Mouse (Mus musculus): ENCODE measurements at regions not wholly inside any gene's neighbourhood (a gene's known extent, or its start where the extent isn't known, plus 50 kb on each side); places are given as distances from the start of the nearest gene placed in this dataset.
"Not testable (repeated sequence)": the region's sequence is repeated elsewhere in the genome, so short reads cannot be mapped to it uniquely, and the experiment has no call there.

DNA sequence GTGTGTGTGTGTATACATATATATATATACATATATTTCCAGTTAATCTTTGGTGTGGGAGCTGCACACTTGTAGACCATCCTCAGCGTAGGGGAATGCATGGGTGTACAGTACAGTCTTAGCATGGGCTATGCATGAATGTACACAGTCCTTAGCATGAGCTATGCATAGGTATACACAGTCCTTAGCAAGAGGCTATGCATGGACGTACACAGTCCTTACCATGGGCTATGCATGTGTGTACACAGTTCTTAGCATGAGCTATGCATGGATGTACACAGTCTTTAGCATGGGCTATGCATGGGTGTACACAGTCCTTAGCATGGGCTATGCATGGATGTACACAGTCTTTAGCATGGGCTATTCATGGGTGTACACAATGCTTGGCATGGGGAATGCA is 70.5 kb downstream of the Rchy1 start:
- no peak for DNase-seq (ENCODE audit: low spot score in 2 of 2)

DNA sequence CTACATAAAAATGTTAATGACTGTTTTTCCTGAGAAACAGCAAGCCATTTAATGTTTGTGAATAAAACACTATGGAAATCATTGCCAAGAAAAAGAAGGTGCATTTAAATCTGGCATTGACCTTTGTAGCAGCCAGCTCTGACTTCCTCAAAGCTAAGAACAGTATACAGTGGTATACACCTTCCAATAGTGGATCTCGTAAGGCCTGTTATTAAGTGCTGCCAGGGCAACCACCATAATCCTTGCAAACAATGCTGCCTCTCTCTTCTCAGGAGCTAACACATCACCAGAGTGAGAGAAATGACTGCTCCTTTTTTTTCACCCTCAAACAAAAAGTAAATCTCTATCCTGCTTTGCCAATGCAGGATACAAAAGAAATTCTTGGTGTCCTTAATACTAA is 81.1 kb downstream of the Rchy1 start:
- no peak for DNase-seq (ENCODE audit: low spot score in 2 of 2)

DNA sequence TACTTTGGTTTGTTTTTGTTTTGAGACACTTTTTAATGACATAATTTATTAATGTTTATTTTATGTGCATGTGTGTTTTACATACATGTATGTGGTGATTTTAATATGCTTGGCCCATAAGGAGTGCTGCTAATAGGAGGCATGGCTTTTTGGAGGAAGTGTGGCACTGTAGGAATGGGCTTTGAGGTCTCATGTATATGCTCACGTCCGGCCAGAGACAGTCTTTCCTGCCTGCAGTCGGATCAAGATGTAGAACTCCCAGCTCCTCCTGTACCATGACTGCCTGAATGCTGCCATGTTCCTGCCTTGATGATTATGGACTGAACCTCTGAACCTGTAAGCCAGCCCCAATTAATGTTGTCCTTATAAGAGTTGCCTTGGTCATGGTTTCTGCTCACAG is 82.6 kb downstream of the Rchy1 start:
- DNase-seq (ENCODE audit: low spot score in 2 of 2) = no peak

DNA sequence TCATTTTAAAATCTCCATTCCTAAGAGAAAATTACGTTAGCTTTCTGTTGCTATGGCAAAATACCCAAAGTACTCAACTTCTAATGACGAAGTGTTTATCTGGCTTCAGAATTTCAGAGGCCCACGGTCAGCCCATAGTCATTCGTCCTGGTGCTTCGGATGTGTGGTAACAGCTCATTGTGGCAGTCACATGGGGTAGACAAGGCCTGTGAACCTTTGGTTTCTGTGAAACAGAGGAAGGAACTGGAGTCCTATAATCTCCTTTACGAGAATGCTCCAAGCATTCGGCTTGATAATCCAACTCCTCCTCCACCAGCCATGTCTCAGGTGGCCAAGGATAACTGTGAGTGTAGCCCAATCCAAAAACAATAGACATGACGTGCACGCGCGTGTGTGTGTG is 84.2 kb downstream of the Rchy1 start:
- DNase-seq (ENCODE audit: low spot score in 2 of 2) = no peak

DNA sequence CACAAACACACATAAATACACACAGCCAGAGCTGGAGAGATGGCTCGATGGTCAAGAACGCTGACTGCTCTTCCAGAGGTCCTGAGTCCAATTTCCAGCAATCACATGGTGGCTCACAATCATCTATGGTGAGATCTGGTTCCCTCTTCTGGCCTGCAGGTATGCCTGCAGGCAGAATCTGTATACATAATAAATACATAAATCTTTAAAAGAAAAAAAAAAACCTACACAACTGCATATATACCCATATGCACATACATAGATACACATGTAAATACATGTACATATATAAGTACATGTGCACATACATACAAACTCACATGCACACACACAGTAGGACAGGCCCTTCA is 86.2 kb downstream of the Rchy1 start:
- DNase-seq (ENCODE audit: low spot score in 2 of 2) = no peak

DNA sequence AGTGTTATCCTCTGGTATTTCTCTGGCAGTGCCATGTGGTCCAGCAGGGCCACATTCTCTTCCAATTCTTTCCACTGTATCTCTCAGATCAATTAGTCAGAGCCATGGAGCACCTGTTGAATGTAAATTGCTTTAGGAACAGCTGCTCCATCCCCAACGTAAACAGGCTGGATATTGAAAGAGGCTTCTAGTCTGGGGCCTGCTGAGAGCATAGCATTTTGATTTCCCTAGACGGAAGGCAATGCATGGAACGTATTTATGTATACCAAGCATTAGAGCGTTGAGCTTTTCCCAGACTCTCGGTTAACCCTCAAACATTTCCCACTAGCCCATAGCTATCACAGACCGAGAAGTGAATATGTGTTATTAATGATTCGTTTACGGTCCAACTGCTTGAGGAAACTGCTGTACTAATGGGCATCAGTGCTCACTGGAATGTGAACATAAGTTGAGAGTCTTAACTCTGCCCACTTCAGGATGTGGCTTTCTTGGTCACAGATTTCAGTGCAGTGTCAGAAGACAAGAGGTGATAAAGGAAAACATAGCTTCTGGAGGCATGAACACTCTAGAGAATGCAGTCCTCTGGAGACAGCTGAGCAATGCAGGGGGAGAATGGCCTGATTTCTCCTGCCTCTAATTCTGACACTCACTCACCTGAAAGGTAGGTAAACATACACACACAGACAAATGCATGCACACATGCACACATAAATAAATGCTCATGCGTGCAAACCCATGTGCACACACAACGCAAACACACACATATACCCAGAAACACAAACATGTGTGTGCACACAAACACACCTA is 86.8 kb downstream of the Rchy1 start:
- DNase-seq (ENCODE audit: low spot score in 2 of 2) = peak in 1 of 2 experiments; percentile 4

DNA sequence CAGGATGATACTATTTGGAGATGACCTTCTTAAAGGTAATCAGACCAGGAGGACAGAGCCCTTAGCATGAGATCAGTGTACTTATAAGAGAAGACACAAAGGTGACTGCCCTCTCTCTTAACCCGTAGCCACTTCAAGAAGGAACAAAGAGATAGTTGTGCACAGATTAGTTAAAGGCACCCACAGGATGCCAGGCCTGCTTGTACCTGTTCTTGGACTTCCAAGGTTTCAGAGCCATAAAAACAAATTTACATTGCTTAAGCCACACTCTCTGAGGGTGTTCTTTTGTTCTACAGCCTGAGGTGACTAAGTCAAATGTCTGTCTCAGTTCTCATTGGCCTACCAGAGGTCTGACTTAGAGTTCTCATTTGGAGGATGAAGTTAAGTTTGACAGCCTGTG is 90.1 kb downstream of the Rchy1 start:
- DNase-seq (ENCODE audit: low spot score in 2 of 2) = no peak

DNA sequence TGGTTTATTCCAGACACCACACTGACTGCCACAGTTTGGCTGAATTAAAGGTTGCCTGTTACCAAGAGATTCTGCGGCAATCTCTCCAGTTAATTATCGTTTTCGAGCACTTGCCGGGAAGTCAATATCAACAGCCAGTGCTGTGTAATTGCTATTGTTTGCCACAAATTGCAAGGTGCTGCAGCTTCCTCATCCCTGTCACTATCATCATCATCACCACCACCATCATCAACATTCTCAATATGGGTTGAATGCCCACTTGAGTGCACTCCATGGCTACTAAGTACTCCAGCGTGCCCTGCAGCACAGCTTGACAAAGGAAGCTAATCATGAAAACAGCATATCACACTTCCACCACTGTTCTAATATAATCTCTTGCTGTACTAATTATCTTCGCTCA is 93.1 kb downstream of the Rchy1 start:
- no peak for DNase-seq (ENCODE audit: low spot score in 2 of 2)

DNA sequence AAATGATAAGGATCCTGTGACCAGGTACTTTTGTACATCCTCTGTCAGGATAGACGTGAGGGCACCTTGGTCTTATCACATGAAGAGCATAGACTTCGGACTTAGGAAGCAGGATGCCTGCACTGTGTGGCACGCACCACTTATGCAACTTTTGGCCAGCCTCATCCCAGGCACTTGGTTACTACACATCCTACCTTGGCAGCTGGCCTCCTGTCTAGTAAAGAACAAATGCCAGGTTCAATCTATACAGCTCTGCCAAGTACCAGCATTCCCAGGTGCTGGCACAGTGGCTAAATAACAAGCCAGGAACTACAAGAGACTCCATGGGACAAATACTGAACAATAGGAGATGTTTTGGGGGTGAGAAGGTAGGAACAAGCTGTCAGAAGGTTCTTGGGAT is 96.7 kb downstream of the Rchy1 start:
- DNase-seq (ENCODE audit: low spot score in 2 of 2) = no peak

DNA sequence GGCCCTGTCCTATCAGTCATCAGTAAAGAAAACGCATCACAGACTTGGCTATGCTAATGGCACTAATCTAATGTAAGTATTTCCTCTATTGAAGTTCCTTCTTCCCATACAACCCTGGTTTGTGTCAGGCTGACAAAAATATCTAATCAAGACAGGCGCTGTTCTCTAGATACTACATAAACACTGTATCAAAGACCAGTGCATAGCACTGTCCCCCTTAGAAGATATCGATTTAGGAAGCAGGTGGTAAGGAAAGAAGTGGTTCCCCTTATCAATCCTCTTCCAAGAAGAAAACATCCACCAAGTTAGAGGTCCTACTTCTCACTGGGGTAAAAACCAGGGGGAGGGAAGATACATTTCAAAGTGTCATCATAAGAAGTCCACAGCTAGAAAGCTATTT is 97.5 kb downstream of the Rchy1 start:
- DNase-seq (ENCODE audit: low spot score in 2 of 2) = no peak

DNA sequence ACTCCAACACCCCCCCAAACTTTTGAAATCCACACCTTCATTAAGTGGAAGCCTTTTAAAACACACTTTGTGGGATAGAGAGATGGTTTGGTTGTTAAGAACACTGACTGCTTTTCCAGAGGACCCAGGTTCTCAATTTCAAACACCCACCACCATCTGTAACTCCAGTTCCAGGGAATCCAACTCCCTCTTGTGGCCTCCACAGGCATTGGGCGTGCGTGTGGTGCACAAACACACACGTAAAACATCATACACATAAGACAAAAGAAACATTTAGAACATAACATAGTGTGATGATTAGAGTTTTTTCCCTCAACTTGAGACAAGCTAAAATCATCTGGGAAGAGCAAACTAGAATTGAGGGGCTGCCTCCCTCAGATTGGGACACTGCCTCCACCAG is 100.0 kb downstream of the Rchy1 start:
- DNase-seq (ENCODE audit: low spot score in 2 of 2) = no peak

DNA sequence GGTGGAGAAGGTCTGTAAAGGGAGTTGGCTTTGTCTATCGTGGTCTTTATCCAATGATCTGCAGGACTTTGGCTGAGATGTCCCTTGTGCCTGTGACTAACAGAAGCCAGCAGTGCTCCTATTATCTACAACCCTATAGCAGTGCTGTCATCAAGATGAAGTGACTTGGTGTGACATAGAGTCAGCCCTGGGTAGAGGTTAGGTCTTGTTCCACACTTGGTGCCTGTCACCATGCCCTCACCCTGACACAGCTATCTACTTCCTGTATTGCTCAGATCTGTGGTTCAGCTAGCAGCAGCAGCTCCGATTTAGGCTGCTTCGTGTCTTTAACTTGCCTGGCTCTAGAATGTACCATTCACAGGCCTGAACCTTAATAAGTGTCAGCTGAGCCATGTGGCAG is 100.6 kb downstream of the Rchy1 start:
- DNase-seq (ENCODE audit: low spot score in 2 of 2) = no peak

DNA sequence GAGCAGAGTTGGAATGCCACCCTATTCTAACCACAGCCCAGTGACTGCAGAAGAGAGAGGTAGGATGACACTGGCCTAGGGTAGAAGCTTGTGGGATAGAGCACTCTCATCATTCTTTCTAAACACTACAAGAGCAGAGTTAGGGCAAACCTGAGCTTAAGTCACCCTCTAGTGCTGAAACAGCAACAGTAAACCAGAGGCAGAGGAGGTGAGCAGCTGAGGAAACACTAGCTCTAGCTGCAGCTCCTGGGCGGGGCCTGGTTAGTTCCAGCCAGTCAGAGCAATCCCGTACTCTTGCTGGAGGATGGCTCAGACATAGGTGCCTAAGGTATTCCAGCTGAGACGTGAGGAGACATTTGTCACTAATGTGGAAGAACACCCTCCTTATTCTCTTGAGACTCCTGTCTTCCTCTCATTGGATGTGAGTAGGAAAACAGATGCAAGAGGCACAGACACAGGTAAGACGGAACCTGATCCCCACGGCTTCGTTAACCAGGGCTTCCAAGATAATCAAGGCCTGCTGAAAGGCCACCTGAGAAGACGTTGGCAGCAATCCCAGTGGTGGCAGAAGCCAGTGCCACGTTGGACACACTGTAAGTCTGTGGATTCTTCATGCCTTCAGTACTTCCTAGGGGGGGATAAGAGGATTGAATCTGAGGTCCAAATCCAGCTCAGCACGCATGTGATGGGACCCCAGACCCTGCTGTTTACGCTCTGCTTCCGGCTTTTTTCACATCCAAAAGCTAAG is 101.3 kb downstream of the Rchy1 start:
- DNase-seq (ENCODE audit: low spot score in 2 of 2) = peak in 1 of 2 experiments; percentile 40

DNA sequence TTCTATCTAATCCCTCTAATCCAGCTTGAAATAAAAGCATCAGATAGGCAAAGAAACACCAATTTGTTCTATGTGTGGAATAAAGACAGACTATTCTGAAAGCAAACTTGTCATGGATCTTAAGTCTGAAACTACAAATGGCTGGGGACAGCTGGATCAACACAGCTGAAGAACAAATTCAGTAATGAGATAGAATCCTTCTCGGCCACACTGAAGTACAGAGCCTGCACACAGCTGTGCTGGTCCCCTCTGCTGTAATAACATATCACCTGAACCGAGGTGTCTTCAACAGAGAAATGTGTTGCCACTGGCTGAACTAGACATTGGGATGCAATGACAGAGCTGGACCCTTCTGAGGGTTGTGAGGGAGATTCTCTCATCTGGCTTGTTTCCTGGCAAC is 102.4 kb downstream of the Rchy1 start:
- DNase-seq (ENCODE audit: low spot score in 2 of 2) = no peak

DNA sequence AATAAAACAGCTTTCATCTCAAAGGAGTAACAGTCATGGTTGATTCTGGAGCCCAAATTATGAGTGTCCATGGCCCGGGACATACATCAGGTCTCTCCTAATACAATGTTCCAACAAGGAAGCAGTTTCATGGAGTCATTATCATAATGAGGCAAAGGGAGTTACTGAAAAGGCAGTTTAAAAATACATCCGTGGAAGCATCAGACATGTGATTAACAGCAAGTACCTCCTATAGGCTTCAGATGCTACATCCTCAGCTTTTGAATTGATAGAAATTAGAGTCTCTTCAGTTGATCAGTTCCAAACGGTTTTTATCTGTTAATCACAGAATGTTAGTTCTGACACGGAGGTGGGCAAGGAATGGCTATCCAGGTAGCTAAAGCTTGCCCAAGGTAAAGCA is 110.5 kb downstream of the Rchy1 start:
- DNase-seq (ENCODE audit: low spot score in 2 of 2) = no peak

DNA sequence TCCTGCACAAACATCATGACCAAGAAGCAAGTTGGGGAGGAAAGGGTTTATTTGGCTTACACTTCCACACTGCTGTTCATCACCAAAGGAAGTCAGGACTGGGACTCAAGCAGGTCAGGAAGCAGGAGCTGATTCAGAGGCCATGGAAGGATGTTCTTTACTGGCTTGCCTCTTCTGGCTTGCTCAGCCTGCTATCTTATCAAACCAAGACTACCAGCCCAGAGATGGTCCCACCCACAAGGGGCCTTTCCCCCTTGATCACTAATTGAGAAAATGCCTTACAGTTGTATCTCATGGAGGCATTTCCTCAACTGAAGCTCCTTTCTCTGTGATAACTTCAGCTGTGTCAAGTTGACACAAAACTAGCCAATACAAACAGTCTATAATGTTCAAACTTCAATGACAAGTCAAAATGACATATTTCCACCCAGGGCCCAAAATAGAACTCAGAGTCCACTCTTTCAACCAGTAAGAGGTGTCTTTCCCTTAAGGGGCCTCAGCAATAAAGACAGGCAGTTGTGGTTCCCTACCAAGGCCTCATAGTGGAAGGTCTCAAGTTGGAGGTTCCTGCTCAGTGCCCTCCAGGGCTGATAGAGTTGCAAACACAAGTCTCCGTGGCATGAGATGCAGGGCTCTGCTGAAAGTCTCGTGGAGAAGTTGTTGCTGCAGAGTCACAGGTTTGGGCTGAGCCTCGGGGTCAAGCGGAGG is 111.9 kb downstream of the Rchy1 start:
- DNase-seq (ENCODE audit: low spot score in 2 of 2) = not testable (repeated sequence)

DNA sequence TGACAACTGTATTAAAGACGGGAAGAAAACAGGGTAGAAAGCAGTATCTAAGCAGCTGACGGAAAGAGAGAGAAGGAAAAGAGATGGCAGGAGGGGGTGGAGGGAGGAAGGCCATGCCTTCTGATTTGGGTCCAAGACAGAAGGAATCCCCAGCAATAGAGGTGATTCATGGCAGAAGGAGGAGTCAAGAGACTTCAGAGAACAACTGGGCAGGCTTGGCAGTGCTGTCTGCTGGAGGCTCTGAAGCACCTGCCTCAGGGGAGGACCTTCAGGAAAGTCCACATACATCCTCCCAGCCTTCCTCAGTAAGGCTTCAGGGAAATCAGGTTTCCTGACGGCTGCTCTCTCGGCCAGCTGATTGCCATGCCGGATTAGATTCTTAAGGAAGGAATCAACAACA is 112.4 kb downstream of the Rchy1 start:
- no peak for DNase-seq (ENCODE audit: low spot score in 2 of 2)

DNA sequence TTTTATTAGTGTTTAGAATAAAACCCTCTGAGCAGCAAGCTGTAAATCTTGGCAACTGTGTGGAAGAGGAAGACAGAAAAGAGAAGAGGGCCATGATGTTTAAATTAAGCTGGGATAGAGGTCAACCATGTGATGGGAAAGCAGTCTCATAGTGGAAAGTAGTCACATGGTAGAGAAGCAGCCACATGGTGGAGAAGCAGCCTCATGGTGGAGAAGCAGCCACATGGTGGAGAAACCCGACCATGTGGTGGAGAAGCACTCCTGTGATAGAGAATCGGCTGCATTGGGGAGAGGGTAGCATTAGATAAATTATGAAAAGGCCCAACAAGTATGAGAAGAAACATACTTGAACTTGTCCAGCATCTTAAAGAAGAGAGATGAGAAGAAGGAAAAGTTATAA is 113.3 kb downstream of the Rchy1 start:
- DNase-seq (ENCODE audit: low spot score in 2 of 2) = no peak

DNA sequence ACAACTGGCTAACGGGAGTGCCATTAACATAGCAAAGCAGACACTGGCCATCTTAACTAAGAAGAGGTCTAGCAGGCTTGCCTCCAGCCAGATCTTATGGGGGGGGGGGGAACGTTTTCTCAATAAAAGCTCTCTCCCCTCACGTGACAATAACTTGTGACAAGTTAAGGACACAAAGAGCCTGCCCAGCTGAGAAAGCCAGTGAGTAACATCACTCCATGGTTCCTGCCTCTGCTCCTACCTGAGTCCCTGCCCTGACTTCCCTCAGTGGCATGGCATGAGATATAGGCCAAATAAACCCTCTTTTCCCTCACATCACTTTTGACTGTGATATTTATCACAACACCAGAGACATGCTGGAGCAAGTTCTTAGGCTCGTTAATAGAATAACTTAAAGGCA is 113.8 kb downstream of the Rchy1 start:
- no peak for DNase-seq (ENCODE audit: low spot score in 2 of 2)

DNA sequence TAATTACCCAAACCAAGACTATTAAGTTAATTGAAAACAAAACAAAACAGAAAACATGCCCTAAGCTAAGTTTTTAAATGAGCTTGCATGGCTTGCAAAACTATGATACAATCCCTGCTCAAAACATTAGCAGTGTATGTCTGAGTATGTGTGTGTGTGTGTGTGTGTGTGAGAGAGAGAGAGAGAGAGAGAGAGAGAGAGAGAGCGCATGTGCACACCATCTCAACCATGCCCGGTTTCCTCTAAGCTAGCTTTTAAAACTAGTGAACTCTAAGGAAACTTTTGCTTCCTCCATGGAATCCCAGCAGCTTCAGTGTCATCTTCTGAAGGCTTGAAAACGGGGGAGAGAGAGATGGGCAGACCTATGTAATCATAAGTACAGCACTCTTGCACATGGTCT is 114.3 kb downstream of the Rchy1 start:
- DNase-seq (ENCODE audit: low spot score in 2 of 2) = no peak

DNA sequence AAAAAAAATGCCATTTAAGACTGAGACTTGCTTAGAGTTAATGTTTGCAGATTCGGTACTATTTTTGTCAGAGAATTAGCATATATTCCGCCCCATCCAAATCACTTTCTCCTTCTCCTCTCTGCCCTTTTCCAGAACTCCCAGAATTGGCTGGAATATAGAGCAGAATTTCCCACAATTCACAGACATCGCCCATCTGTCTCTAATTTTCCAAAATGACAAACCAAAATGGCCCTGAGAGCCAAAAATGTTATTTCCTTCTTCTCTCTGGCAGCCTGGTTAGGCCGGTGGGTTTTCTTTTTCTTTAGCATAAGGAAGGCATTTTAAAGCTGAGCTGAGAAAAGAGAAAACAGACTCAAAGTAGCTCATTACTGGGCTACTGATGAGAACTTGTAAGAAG is 119.8 kb downstream of the Rchy1 start:
- DNase-seq (ENCODE audit: low spot score in 2 of 2) = peak; percentile 33 to 62

DNA sequence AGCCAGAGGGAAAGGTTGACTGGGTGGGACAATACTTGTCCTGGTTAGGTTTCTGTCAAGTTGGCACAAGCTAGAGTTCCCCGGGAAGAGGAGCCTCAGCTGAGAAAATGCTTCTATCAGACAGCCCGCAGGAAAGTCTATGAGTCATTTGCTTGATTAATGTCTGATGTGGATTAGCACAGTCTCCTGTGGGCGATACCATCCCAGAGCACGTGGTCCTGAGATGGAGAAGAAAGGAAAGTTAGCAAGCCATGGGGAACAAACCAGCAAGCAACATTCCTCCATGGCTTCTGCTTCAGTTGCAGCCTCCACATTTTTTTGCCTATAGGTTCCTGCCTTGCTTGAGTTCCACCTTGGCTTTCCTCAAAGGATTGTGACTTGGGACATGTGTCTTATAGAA is 121.8 kb downstream of the Rchy1 start:
- no peak for DNase-seq (ENCODE audit: low spot score in 2 of 2)

All from layer of hippocampus, adult 18-20 months (tissue).